Mouse (Mus musculus) liver, embryonic 15.5 days (tissue): ENCODE measurements around the gene Acsf2. TPM values are rescaled to one million over a fixed set of nuclear protein-coding genes. Genes with fewer than 3 reads are reported as not detected.
A peak's percentile ranks its signal among the peaks of the same experiment; 100 is the strongest.
"Not testable (repeated sequence)": the region's sequence is repeated elsewhere in the genome, so short reads cannot be mapped to it uniquely, and the experiment has no call there.

Source experiments
- ATAC-seq: fragments of 200-750 bp; cut with Nextera tagmentation; 2 replicates; pipeline ENCODE4 v1.8.0; 2017; ENCODE audit warnings: moderate number of reproducible peaks, mild to moderate bottlenecking, moderate library complexity; ENCODE audit not compliant: insufficient read depth
- H3K27ac ChIP-seq: fragments of 300-500 bp; sonication (generic); replicated peaks from 2 replicates; pipeline ENCODE4 v1.5.1; 2015; ENCODE audit warnings: mild to moderate bottlenecking, inconsistent platforms
- H3K27me3 ChIP-seq: fragments of 300-500 bp; sonication (generic); 2 replicates; pipeline ENCODE4 v1.6.1; 2015; ENCODE audit warnings: mild to moderate bottlenecking, inconsistent platforms
- H3K36me3 ChIP-seq: fragments of 300-500 bp; sonication (generic); replicated peaks from 2 replicates; pipeline ENCODE4 v1.6.1; 2015; ENCODE audit warnings: moderate library complexity, mild to moderate bottlenecking, inconsistent platforms
- H3K4me1 ChIP-seq: fragments of 300-500 bp; sonication (generic); replicated peaks from 2 replicates; pipeline ENCODE4 v1.6.1; 2015; ENCODE audit warnings: inconsistent platforms
- H3K4me2 ChIP-seq: fragments of 300-500 bp; sonication (generic); 2 replicates; pipeline ENCODE4 v1.6.1; 2015; ENCODE audit warnings: moderate library complexity, mild to moderate bottlenecking, inconsistent platforms
- H3K4me3 ChIP-seq: fragments of 300-500 bp; sonication (generic); replicated peaks from 2 replicates; pipeline ENCODE4 v1.5.1; 2015; ENCODE audit warnings: mild to moderate bottlenecking, inconsistent platforms
- H3K9ac ChIP-seq: fragments of 300-500 bp; sonication (generic); 2 replicates; pipeline ENCODE4 v1.6.1; 2015; ENCODE audit warnings: moderate library complexity, mild to moderate bottlenecking, inconsistent platforms
- H3K9me3 ChIP-seq: fragments of 300-500 bp; sonication (generic); replicated peaks from 2 replicates; pipeline ENCODE4 v1.6.1; 2016; ENCODE audit warnings: inconsistent platforms
- WGBS: fragments of 180-500 bp; shearing (Covaris S2); methylation state at CpG from one replicate; pipeline ENCODE4 v1.1.7; 2015; ENCODE audit warnings: mixed read lengths; ENCODE audit not compliant: insufficient replicate concordance; 5-methylcytosine and 5-hydroxymethylcytosine counted together
- polyA plus RNA-seq: library from polyadenylated mRNA; unstranded; fragments of >200 nt; fragmentation: Nextera tagmentation; extraction: Ambion mirVana; gene quantifications from 2 replicates; pipeline ENCODE4 v1.2.1, GENCODE M21; 2015

The Acsf2 gene
- 1.3 and 1.4 TPM in 2 replicates for polyA plus RNA-seq

DNA sequence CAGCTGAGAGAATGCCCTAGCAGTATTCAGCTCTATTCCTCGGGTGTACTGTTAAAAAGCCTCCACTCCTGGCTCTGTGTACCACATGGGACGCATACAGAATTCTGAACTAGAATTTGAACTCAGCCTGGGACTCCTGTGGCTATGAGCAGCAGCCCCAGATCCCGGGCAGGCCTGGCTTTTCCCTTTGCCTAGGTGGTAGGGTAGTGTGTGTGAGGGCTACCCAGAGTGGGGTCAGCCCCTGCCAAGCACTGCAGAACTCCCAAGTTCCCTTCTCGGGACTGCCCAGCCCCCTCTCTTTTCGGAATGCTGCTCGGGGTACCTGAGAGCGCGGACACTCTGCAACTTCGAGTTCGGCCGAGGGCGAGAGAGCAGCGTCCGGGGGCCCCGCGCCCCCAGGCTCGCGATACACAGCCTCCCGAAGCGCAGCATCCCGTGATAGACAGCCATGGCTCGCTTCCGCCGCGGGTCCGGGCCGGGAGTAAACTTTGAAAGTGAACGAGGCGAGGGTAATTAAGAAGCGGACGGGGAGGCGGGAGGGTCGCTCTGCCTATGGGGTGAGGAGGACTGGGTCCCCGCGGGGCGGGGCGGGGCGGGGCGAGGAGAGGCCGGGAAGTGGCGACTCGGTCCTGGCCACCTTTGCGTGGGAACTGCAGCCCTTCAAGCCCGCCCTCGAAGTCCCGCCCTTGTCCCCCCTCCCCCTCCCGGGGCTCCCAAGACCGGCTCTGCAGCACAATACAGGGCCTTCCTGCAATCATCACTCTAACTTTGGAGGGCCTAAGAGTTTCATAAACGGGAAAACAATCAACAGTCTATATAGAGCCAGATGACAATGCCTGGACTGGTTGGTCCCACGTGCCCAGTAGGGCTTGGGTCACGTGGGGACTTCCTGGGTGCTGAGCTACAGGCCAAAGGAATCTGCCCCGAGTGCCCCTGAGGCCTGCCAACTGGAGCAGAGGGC, at the start of gene Acsf2:
Gene Acsf2, minus strand, starts transcription at position 551 of the 961 bp plus-strand sequence.
- Histone ChIP-seq H3K4me1 (peaks cover 21% of the 10 kb centered on the region), H3K27ac (no peak within 1 kb of the TSS), H3K4me3 (peak within 1 kb of the TSS; percentile 52), H3K36me3 (no peaks in the 10 kb centered on the region), H3K4me2 (peak within 1 kb of the TSS; percentile 68), H3K27me3 (no peaks in the 10 kb centered on the region; the same call in 1 of the 2 replicates), H3K9ac (peak within 1 kb of the TSS; percentile 32; the same call in 1 of the 2 replicates), H3K9me3 (no peaks in the 10 kb centered on the region)
- ATAC-seq: peak; percentile 80
- WGBS: 1% methylated on average over 52 of the region's 52 CpGs

GRCm38 (mm10) chr11:94651241-94651640, 49.6 kb upstream of the Acsf2 start:
- Histone ChIP-seq H3K36me3 (peaks cover 55% of the 10 kb centered on the region), H3K4me1 (peaks cover 27% of the 10 kb centered on the region)
- H3K9me3 ChIP-seq, H3K4me3 ChIP-seq, H3K4me2 ChIP-seq, H3K9ac ChIP-seq, ATAC-seq, H3K27ac ChIP-seq, H3K27me3 ChIP-seq: not testable (repeated sequence)
- WGBS: 79% methylated on average over 5 of the region's 7 CpGs

GRCm38 (mm10) chr11:94646457-94646856, 44.8 kb upstream of the Acsf2 start:
- H3K4me1 ChIP-seq: no peaks in the 10 kb centered on the region
- H3K36me3 ChIP-seq: peaks cover 94% of the 10 kb centered on the region
- H3K4me3 ChIP-seq: no peak overlapping the region
- 89% methylated on average over 4 of the region's 4 CpGs for WGBS
- no peak for ATAC-seq
- H3K9me3 ChIP-seq: no peaks in the 10 kb centered on the region
- no peak overlapping the region for H3K4me2 ChIP-seq
- no peak overlapping the region for H3K27ac ChIP-seq
- no peak overlapping the region for H3K9ac ChIP-seq
- H3K27me3 ChIP-seq: no peaks in the 10 kb centered on the region

DNA sequence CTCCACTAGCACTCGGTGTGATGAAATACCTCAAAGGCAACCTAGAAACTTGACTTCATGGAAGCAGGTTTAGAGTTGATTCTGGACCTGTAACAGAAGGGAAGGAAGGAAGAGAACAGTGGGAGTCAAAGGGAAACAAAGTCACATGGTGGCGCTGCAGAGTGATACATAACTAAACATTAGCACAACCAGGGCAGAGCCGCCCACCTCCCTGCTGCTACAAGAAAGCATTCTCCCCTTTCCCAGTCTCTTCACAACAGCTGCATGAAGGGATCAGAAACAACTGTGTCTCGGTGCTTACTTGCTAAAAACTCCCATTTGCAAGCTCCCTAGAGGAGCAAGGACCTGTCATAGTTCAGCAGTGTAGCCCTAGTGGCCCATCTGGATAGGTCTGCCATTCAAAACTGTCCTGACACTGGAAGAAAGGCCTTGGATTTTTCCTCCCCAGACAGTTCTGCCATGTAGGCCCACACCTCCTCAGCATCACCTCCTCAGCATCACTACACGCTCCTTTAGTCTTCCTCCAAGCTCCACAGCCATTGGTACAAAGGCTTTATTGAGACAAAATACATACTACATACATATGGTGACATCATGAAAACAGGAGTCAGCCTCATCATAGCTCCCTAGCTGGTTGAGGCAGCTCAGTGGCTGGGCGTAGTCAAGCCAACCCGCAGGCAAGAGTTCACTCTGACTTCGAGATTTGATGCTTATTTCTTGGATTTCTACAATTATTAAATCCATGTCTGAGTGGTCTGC, 43.0 kb upstream of the Acsf2 start:
- no peak overlapping the region for H3K4me2 ChIP-seq
- H3K36me3 ChIP-seq: peaks cover 96% of the 10 kb centered on the region
- ATAC-seq: no peak
- no peak overlapping the region for H3K4me3 ChIP-seq
- WGBS: 76% methylated on average over 8 of the region's 8 CpGs
- no peak overlapping the region for H3K9ac ChIP-seq
- H3K27me3 ChIP-seq: no peaks in the 10 kb centered on the region
- no peak overlapping the region for H3K27ac ChIP-seq
- H3K9me3 ChIP-seq: no peaks in the 10 kb centered on the region
- no peaks in the 10 kb centered on the region for H3K4me1 ChIP-seq

DNA sequence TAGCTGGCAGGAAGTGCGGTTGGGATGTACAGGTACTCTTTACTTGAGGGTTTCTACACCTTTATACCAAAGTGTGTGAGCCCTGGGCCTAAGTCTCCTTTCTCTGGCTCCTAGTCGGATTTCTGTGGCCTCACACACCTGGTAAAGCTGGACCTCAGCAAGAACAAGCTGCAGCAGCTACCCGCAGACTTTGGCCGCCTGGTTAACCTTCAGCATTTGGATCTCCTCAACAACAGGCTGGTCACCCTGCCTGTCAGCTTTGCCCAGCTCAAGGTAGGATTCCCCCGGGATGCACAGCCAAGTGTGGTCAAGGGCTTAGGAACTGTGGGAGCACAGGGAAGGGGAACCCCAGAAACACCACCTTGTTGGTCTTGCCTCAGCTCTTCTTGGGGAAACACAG, 32.8 kb upstream of the Acsf2 start:
- peaks cover 81% of the 10 kb centered on the region for H3K36me3 ChIP-seq
- ATAC-seq: no peak
- no peaks in the 10 kb centered on the region for H3K27me3 ChIP-seq
- no peak overlapping the region for H3K27ac ChIP-seq
- H3K9me3 ChIP-seq: no peaks in the 10 kb centered on the region
- H3K9ac ChIP-seq: no peak overlapping the region
- 73% methylated on average over 5 of the region's 5 CpGs for whole genome bisulfite sequencing
- no peak overlapping the region for H3K4me3 ChIP-seq
- H3K4me2 ChIP-seq: no peak overlapping the region
- peaks cover 25% of the 10 kb centered on the region for H3K4me1 ChIP-seq

GRCm38 (mm10) chr11:94632988-94633387, 31.3 kb upstream of the Acsf2 start:
- no peak overlapping the region for H3K4me2 ChIP-seq
- no peak overlapping the region for H3K27ac ChIP-seq
- ATAC-seq: no peak
- H3K9me3 ChIP-seq: no peaks in the 10 kb centered on the region
- WGBS: 73% methylated on average over 8 of the region's 8 CpGs
- H3K36me3 ChIP-seq: peaks cover 67% of the 10 kb centered on the region
- H3K9ac ChIP-seq: no peak overlapping the region
- peaks cover 25% of the 10 kb centered on the region for H3K4me1 ChIP-seq
- no peaks in the 10 kb centered on the region for H3K27me3 ChIP-seq
- H3K4me3 ChIP-seq: no peak overlapping the region

DNA sequence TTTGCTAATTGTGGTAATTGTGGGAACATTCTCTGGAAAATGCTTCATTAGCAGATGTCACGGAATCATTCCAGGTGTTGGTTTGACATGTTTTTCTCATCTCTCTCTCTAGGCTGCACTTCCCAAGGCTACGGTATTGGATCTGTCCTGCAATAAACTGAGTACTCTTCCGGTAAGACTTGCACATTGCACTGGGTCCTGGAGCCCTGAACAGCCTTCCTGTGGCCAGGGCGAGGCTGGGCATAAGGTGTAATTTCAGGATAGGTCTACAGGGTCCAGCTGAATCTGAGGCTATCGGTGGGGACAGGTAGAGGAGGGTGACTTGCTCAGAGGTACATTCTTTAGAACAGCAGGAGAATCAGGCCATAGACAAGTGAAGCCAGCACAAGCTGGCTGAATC, 30.3 kb upstream of the Acsf2 start:
- WGBS: 84% methylated on average over 5 of the region's 5 CpGs
- Histone ChIP-seq H3K4me1 (peaks cover 25% of the 10 kb centered on the region), H3K4me2 (no peak overlapping the region), H3K27ac (no peak overlapping the region), H3K36me3 (peaks cover 56% of the 10 kb centered on the region), H3K9ac (no peak overlapping the region), H3K9me3 (no peaks in the 10 kb centered on the region), H3K27me3 (no peaks in the 10 kb centered on the region), H3K4me3 (no peak overlapping the region)
- ATAC-seq: no peak

DNA sequence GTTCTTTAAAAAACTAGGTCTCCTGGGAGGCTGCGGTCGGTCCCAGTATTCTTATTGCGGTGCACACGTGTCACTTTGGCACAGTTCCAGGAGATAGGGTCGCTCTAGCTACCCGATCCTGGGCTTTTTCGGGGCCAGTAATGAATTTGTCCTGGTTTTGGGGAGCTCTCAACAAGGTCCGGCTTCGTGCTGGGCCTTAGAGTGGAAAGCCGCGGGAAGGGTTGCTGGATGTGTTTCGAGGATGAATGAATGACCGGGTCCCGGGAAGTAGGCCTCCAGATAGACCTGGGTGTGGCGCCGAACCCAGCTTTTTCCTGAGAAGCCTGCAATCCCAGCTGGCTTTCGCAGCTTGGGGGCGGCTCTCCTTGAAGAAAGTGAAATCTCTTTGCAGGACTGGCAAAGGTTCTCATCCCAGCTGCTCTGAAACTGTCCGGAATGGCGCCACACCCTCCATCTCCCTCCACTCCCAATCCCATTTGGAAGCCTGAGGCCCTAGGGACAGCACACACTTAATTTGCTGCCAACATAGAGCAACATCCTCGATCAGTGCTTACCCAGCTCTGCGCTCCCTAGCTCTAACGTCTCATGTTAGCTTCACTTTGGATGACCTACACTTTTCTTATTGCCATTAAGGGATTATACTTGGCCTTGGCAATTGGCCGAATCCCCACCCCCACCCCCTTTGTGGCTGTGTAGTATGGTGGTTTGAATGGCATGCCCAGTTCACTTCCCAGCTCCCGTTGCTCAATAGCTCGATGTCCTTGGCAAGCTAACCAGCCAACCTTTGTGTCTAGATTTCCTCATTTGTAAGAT, 28.7 kb upstream of the Acsf2 start:
- Histone ChIP-seq H3K4me2 (peak overlapping the region; percentile 93), H3K9ac (peak overlapping the region; percentile 84), H3K27ac (peak overlapping the region; percentile 76), H3K36me3 (peaks cover 41% of the 10 kb centered on the region), H3K4me3 (peak overlapping the region; percentile 96), H3K9me3 (no peaks in the 10 kb centered on the region), H3K4me1 (peaks cover 25% of the 10 kb centered on the region), H3K27me3 (no peaks in the 10 kb centered on the region)
- 5% methylated on average over 26 of the region's 26 CpGs for WGBS
- ATAC-seq: peak; percentile 25; the same call in 1 of the 2 replicates

GRCm38 (mm10) chr11:94629884-94630198, 28.2 kb upstream of the Acsf2 start:
- peaks cover 35% of the 10 kb centered on the region for H3K36me3 ChIP-seq
- WGBS: 0% methylated on average over 28 of the region's 28 CpGs
- H3K27me3 ChIP-seq: no peaks in the 10 kb centered on the region
- H3K9ac ChIP-seq: peak overlapping the region; percentile 84
- H3K27ac ChIP-seq: peak overlapping the region; percentile 76
- H3K9me3 ChIP-seq: no peaks in the 10 kb centered on the region
- peak overlapping the region; percentile 93 for H3K4me2 ChIP-seq
- H3K4me1 ChIP-seq: peaks cover 25% of the 10 kb centered on the region
- peak; percentile 71 for ATAC-seq
- H3K4me3 ChIP-seq: peak overlapping the region; percentile 96

DNA sequence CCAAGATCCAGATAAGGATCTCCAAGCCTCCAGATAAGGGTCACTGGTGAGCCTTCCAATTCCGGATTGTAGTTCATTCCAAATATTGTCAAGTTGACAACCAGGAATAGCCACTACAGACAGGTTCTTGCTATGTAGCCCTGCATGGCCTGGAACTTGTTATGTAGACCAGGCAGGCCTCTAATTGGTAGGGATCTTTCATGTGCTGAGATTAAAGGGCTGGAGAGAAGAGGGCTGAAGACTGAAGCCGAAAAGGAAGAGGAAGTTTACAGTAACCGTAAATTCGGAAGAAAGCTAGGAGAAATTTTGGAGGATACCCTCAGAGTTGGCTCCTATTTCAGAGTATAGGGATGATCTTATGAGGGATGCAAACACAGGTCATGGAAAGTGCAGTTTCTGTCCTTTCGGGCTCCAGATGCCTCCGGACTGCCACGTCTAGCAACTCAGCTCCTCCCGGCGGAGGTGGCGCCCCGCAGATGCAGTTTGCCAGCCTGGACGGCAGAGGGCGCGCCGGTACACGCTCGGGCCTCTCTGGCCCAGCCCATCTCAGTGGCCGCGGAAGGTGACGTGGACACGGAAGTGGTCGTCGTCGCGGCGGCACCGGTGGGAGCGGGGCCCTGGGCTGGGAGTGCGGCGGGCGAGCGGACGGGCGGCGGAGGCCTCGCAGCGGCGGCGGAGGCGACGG, 27.7 kb upstream of the Acsf2 start, which contains the start of gene Lrrc59:
Gene Lrrc59, plus strand, starts transcription at position 569 of the 685 bp plus-strand sequence.
- no peaks in the 10 kb centered on the region for H3K27me3 ChIP-seq
- H3K36me3 ChIP-seq: peaks cover 30% of the 10 kb centered on the region
- no peaks in the 10 kb centered on the region for H3K9me3 ChIP-seq
- H3K27ac ChIP-seq: peak within 1 kb of the TSS; percentile 76
- peaks cover 25% of the 10 kb centered on the region for H3K4me1 ChIP-seq
- peak within 1 kb of the TSS; percentile 93 for H3K4me2 ChIP-seq
- 2% methylated on average over 41 of the region's 41 CpGs for WGBS
- ATAC-seq: peak; percentile 95
- H3K9ac ChIP-seq: peak within 1 kb of the TSS; percentile 84
- peak within 1 kb of the TSS; percentile 96 for H3K4me3 ChIP-seq
